In genomic region chr5:49095432-49095831, GRCm38 (mm10) we compare ENCODE assay signal across 11 mouse cellular contexts.
DNase-seq lines count a peak whose midpoint lies in the region.
"Had no signal": no experiment of that assay in that cellular context is flagged by ENCODE, and none has a peak within 500 bp of the region (broad histone marks: within the 10 kb centered on the region; RNA-seq: fewer than 3 reads in every experiment).

No protein-coding gene starts in this region.

- DNase-seq in brain, adult 2 months (ENCODE audit: low read depth, low spot score) = peak; percentile 86
- peak; percentile 44 for DNase-seq in cerebellum, adult 11 months
- peak; percentile 59 for DNase-seq in cerebellum, adult 8-10 months
- DNase-seq in cerebellum, postnatal 36 days = peak; percentile 20 to 66
- no peak for DNase-seq in adrenal gland, postnatal 10 days
- no peak for DNase-seq in frontal cortex, postnatal 36 days (ENCODE audit: low spot score in 2 of 2)
- DNase-seq: adrenal gland, adult 2 months; adrenal gland, postnatal 36 days; gastrocnemius, adult 2 months; gastrocnemius, postnatal 25 days; kidney, adult 2 months had no signal

Comparison
In these comparisons a context has a peak if more than half of its experiments do, and no peak if none do; other contexts are left out.
1. DNase-seq: peak in brain, adult 2 months (single experiment), cerebellum, adult 11 months (single experiment), cerebellum, adult 8-10 months (single experiment) and cerebellum, postnatal 36 days (2 of 2); none in adrenal gland, postnatal 10 days (single experiment) and frontal cortex, postnatal 36 days (0 of 2).